Mouse (Mus musculus) liver, adult 2 months (tissue): ENCODE data around the gene Il1b. TPM values are rescaled to one million over a fixed set of nuclear protein-coding genes. Genes with fewer than 3 reads are reported as not detected.

Experiments
- DNase-seq: peaks from one replicate; pipeline ENCODE4 v3.0.0-alpha.2; 2011; ENCODE audit warnings: low read depth, low spot score; ENCODE audit errors: extremely low read depth
- H3K27ac ChIP-seq: fragments of 200-500 bp; replicated peaks from 2 replicates; pipeline ENCODE4 v1.5.1; 2012; ENCODE audit warnings: low read depth, mild to moderate bottlenecking, control low read depth, inconsistent platforms, low read length; ENCODE audit not compliant: insufficient read depth
- H3K27me3 ChIP-seq: fragments of 200-500 bp; 2 replicates; pipeline ENCODE4 v1.6.1; 2012; ENCODE audit warnings: mild to moderate bottlenecking, moderate library complexity, low read length, inconsistent platforms; ENCODE audit not compliant: control insufficient read depth, insufficient read depth
- H3K36me3 ChIP-seq: fragments of 200-500 bp; 2 replicates; pipeline ENCODE4 v1.6.1; 2012; ENCODE audit warnings: low read length, inconsistent platforms; ENCODE audit not compliant: control insufficient read depth, insufficient read depth
- H3K4me1 ChIP-seq: fragments of 200-500 bp; 2 replicates; pipeline ENCODE4 v1.6.1; 2011; ENCODE audit warnings: low read length; ENCODE audit not compliant: control insufficient read depth, insufficient read depth
- H3K4me3 ChIP-seq: fragments of 200-500 bp; 2 replicates; pipeline ENCODE4 v1.5.1; 2011; ENCODE audit warnings: low read depth, mild to moderate bottlenecking, control low read depth, low read length, moderate library complexity; ENCODE audit not compliant: insufficient read depth
- H3K79me2 ChIP-seq: fragments of 200-500 bp; 2 replicates; pipeline ENCODE4 v1.6.1; 2012; ENCODE audit warnings: inconsistent platforms, mild to moderate bottlenecking, low read length, moderate library complexity; ENCODE audit not compliant: control insufficient read depth, insufficient read depth
- H3K9ac ChIP-seq: fragments of 200-500 bp; 2 replicates; pipeline ENCODE4 v1.6.1; 2012; ENCODE audit warnings: low read depth, mild to moderate bottlenecking, control low read depth, inconsistent platforms, low read length
- CTCF ChIP-seq: fragments of 200-500 bp; IDR thresholded peaks from 2 replicates; pipeline ENCODE4 v1.5.1; 2011; ENCODE audit warnings: low read depth, low read length, control low read depth
- POLR2A ChIP-seq: fragments of 200-500 bp; IDR thresholded peaks from 2 replicates; pipeline ENCODE4 v1.6.1; 2011; ENCODE audit warnings: low read length, control low read depth; ENCODE audit not compliant: insufficient read depth; ENCODE audit errors: extremely low read depth
- WGBS: fragments of 180-500 bp; shearing (Covaris S2); methylation state at CpG from one replicate; pipeline ENCODE4 v1.1.7; 2018; 5-methylcytosine and 5-hydroxymethylcytosine counted together
- polyA plus RNA-seq: library from polyadenylated mRNA; depleted of rRNA; stranded (reverse); fragments of >200 nt; gene quantifications from 2 replicates; pipeline ENCODE4 v1.2.3, GENCODE M21; 2012
- total RNA-seq: library from RNA; depleted of rRNA; stranded (reverse); fragments of >200 nt; gene quantifications from 2 replicates; pipeline ENCODE4 v1.2.3, GENCODE M21; 2014

Gene Il1b
- total and polyA plus RNA-seq, 2 experiments = 0.84 to 2.1 TPM

DNA sequence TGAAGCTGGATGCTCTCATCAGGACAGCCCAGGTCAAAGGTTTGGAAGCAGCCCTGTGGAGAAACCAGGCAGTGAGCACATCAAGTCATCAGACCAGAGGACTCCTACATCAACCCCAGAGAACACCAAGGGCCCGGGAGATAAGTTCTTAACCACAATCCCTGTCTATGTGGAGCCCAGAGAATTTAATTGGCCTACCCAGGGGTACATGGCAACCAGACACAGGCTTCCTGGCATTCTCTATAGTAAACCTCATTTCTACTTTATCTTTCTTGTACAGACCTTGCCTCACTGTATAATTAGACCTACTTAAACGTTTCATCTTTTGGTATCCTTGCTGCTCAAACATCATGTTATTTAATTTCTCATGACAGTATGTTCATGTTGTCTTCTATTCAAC, 2.8 kb downstream of the Il1b start:
- no peak for DNase-seq
- no peak for TF ChIP-seq CTCF
- TF ChIP-seq POLR2A = no peak
- WGBS = 75% methylated on average over 2 of the region's 2 CpGs
- Histone ChIP-seq H3K9ac (no peak overlapping the region), H3K27me3 (no peaks in the 10 kb centered on the region), H3K36me3 (no peaks in the 10 kb centered on the region), H3K4me1 (no peaks in the 10 kb centered on the region), H3K79me2 (no peaks in the 10 kb centered on the region), H3K4me3 (no peak overlapping the region), H3K27ac (no peak overlapping the region)

DNA sequence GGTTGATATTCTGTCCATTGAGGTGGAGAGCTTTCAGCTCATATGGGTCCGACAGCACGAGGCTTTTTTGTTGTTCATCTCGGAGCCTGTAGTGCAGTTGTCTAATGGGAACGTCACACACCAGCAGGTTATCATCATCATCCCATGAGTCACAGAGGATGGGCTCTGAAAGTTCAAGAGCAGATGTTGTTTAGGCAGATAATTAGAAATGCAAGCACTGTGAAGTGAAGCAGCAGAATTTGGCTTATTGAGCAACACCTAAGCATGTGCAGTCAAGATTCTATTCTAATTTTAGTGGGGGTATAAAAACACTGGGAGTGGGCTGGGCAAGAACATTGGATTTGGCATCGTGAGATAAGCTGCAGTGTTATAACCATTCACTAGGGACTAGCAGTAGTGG, 3.7 kb downstream of the Il1b start:
- Histone ChIP-seq H3K27me3 (no peaks in the 10 kb centered on the region), H3K4me1 (no peaks in the 10 kb centered on the region), H3K36me3 (no peaks in the 10 kb centered on the region), H3K4me3 (no peak overlapping the region), H3K27ac (no peak overlapping the region), H3K79me2 (no peaks in the 10 kb centered on the region), H3K9ac (no peak overlapping the region)
- 83% methylated on average over 5 of the region's 5 CpGs for WGBS
- DNase-seq = no peak
- TF ChIP-seq POLR2A (no peak), CTCF (no peak)

DNA sequence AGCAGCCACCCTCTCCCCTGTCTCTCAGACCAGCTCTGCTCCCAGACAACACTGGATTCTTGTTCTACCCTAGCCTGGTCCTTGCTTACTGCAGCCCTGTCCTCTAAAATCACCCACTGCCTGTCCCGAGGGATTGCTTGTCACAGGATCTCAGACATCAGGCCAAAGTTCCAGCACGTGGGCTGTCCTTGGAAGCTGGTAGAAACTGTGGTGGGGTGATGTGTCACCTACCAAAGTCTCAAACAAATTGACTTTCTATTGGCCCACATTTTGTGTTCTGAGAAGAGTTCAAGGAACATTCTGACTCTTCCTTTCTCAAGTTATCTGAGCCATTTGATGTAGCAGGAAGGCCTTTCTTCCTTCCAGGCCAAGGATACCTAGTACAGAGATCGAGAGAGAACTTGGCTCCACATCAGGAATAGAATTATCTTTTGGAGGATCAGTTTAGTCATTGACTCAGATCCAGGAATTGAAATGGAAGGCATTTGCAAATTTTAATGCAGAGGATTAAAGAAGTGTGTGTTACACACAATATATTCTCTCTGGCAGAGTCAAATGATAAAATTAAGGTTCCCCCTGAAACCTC, 9.9 kb downstream of the Il1b start:
- WGBS = 52% methylated on average over 3 of the region's 3 CpGs
- Histone ChIP-seq H3K27me3 (no peaks in the 10 kb centered on the region), H3K9ac (no peak overlapping the region), H3K79me2 (no peaks in the 10 kb centered on the region), H3K4me1 (peaks cover 4% of the 10 kb centered on the region), H3K36me3 (no peaks in the 10 kb centered on the region), H3K27ac (peak overlapping the region; percentile 60), H3K4me3 (no peak overlapping the region)
- no peak for DNase-seq
- no peak for TF ChIP-seq POLR2A
- TF ChIP-seq CTCF = no peak

DNA sequence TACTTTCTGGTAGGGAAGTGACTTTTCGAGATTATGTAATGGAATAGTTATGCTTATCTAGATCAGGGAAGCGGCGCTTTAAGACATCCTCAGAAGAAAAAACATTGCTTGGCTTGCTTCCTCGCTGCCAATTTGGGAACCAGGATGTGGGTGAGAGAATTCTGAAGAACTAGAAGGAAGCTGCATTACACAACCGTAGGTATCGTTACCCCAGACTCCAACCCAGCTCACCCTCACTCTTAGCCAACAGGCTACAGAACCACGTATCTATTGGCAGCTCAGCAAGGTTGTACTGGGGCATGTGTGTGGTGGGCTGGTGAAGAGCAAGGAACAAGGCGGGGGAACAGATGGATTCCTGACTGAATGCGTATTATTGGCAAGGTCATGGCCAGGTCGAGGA, 10.7 kb downstream of the Il1b start:
- 74% methylated on average over 10 of the region's 10 CpGs for WGBS
- Histone ChIP-seq H3K9ac (no peak overlapping the region), H3K36me3 (no peaks in the 10 kb centered on the region), H3K4me3 (no peak overlapping the region), H3K79me2 (no peaks in the 10 kb centered on the region), H3K4me1 (peaks cover 4% of the 10 kb centered on the region), H3K27me3 (no peaks in the 10 kb centered on the region), H3K27ac (peak overlapping the region; percentile 73)
- TF ChIP-seq POLR2A (no peak), CTCF (no peak)
- no peak for DNase-seq

DNA sequence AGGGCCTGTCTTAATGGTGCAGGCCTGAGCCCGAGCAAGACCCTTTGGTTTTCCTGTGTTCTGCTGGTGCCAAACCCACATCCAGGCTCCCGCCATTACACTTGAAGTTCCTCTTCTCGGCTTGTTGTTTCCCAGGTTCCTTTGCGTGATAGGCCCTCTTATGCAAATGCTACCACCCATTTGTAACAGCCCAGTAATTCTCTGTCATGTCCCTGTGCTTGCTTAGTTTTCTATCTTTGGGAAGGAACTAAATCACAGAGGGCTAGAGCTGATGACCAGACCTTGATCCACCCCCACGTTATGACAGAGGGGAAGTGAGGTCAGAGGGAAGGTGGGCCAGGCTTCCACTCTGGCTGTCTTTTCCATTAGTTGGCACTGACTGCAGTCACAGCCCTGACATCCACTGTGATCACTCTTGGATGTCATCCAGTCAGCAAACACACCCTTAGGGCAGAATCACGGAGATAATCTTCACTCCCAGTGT, 32.8 kb downstream of the Il1b start:
- peak; percentile 73 for DNase-seq
- Histone ChIP-seq H3K36me3 (no peaks in the 10 kb centered on the region), H3K79me2 (no peaks in the 10 kb centered on the region), H3K27ac (0 out of 2 replicates have a peak overlapping the region, but pooled peaks have one; percentile 4), H3K9ac (no peak overlapping the region), H3K27me3 (no peaks in the 10 kb centered on the region), H3K4me1 (peaks cover 5% of the 10 kb centered on the region; the same call in 1 of the 2 replicates), H3K4me3 (no peak overlapping the region)
- TF ChIP-seq CTCF (no peak), POLR2A (no peak)
- 51% methylated on average over 6 of the region's 6 CpGs for WGBS

DNA sequence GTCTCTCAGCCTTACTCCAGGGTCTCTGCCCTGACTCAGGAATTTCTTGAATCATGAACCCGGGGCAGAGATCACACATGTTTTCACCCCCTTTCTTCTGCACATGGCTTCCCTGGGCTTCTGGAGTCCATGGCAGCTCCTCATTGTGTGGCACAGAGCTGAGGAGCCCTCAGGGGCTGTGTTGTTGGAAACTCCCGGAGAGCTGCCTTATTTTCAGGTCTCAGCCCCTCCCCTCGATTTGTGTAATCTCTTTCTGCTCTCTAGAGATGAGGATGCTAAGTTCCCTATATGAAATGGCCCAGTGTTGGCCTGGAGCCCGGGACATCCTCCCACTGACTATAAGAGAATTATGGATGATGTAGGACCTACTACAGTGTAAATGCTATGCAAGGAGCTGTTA, 37.5 kb downstream of the Il1b start:
- DNase-seq = no peak
- Histone ChIP-seq H3K27me3 (no peaks in the 10 kb centered on the region), H3K9ac (no peak overlapping the region), H3K4me3 (no peak overlapping the region), H3K27ac (no peak overlapping the region), H3K4me1 (peaks cover 5% of the 10 kb centered on the region; the same call in 1 of the 2 replicates), H3K79me2 (no peaks in the 10 kb centered on the region), H3K36me3 (no peaks in the 10 kb centered on the region)
- WGBS = 68% methylated on average over 4 of the region's 4 CpGs
- TF ChIP-seq CTCF (no peak), POLR2A (no peak)
